Mouse (Mus musculus): ENCODE measurements at regions not wholly inside any gene's neighbourhood (a gene's known extent, or its start where the extent isn't known, plus 50 kb on each side); places are given as distances from the start of the nearest gene placed in this dataset.

DNA sequence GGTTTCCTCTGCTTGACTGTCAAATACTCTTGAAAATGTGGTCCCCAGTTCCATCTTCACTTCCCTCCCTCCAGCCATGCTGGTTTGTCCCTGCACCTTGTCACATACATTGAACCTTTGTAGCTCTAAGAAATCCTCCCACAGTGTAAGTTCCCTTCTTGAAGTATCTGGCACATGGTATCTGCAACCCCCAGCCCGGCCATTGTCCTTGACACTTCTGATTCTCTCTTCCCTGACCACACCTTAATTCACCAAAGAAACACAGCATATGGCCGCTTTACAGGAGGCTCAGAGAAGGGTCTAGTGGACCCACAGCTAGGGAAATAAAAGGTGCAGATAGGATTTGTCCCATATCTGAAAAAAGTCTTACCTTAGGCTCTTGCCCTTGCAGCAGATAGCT, 133.9 kb upstream of the Gli2 start:
- no peak for DNase-seq

DNA sequence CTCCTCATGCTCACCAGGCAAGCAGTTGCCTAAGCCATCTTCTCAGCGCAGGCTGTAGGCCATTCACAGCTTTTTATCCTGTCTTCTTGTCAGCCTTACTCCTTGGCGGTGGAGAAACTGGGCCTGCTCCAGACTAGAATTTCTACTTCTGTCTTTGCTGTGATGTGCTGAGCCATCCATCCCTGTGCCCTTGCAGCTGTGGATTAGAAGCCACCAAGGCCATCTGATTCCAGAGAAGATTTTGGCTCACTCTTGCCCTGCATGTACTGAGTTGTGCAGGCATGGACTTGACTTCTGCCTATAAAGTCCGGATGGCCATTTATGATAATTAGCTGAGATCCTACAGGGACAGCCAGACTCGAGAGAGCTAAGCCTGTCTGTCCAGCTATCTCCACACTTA, 133.4 kb upstream of the Gli2 start:
- DNase-seq: no peak

DNA sequence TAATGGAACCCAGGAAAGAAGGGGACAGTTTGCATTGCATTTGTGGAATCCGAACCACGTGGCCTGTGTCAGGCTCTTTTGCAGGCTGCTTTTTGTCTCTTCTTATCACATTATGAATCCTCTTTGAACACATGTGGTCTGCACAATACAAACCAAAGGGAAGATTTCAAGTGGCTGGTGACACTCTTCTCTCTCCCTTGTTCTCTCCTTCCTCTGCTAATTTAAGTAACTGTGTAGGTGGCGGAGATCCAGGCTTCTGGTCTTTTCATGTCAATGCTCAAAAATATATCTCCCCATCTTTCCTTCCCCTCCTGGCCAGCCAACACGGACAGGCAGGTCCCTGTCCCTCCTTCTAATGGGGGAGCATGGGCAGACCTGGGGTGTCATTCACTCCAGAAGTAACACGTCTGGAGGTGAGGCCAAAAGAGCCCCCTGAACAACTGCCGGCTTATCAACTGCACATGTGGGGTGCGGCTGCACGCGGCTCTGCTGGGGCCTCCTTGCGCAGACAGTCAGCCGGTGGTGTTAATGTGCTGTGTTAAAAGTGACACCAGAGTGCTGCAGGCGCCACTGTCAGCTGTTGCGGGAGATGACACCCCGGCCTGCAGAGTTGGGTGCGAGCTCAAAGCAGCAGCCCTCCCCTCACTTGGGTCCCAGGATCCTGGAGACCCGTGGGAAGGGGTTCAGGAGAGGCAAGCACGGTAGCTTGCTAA, 130.3 kb upstream of the Gli2 start:
- no peak for DNase-seq

DNA sequence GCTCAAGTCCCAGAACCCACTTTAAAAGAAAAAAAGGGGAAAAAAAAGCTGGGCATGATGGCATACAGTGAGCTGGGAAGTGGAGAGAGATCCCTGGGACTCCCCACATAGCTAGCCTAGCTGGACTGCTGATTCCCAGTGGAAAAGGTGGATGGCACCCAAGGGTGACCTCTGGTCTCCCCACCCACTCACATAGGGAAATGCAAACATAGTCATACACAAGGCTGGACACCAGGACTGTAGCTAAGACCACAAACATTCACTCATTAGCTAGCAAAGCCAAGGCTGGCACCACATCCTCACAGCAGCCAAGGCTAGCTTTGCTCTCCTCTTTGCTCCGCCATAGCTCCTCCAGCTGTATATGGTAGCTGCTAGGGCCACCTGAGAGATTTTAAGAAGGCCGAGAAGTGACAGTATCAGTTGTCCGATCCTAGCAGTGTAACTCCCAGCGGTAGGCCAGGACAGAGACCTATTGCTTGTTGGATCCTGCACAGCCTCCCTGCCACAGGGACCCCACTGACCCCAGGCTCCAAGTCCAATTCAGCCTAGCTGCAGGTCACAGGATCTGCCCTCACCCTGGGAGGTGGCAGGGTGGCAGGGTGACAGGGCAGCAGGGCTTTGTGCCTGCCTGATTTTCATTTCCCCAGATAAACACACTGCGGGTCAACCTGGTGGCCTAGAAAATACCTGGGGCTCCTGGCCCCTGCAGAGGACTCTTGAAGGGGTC, 119.8 kb upstream of the Gli2 start:
- no peak for DNase-seq

DNA sequence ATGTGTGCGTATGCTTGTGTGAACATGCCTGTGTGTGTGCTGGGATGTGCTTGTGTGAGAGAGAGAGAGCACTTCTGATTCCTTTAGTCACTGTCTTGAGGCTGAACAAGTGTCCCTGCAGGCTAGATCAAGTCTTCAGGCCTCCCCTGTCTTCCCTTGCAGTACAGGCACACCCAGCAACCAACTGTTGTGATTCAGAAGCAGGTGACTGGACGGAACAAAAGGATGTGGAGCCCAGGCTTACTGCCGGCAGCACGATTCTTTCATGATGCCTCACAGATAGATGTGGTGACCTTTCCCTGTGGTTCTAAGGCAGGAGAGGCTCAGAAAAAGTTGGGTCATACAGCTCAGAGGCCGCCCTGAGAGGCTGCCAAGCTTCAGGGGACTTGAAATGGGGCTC, 114.0 kb upstream of the Gli2 start:
- DNase-seq: no peak

DNA sequence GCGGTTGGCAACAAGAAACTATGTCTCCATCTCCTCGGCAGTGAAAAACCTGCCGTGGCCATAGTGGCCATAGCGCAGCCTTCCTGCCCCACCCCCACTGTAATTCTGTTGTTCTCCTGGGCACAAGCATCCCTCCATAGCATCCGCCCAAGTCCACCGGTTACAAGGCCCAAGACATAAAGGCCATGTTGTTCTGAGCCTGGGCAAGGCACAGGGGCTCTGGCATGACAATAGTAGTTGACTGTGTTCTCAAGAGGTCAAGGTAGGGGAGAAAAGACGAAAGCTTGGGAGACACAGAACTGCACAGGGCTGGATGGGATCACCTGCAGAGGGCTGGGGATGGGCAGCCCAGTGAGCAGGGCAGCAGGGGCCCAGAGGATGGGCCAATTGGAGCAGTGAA, 112.9 kb upstream of the Gli2 start:
- DNase-seq: no peak

DNA sequence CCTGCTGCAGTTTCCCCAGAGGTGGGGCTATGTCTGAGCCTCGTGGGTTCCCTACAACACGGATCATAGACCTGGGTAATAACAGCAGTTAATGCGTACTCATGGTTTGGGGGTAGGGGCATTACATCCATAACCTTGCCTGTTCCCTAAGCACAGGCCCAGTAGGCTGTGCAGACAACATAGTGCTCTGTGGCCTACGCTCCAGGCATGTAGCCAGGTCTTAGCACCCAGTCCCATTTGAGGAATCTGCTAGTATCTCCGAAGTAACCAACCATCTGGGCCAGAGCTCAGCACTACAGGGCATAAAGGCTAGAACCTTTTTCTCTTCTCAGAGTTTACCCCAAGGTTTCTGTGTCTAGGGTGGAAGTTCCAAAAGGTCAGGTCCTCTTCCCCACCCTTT, 111.4 kb upstream of the Gli2 start:
- no peak for DNase-seq

DNA sequence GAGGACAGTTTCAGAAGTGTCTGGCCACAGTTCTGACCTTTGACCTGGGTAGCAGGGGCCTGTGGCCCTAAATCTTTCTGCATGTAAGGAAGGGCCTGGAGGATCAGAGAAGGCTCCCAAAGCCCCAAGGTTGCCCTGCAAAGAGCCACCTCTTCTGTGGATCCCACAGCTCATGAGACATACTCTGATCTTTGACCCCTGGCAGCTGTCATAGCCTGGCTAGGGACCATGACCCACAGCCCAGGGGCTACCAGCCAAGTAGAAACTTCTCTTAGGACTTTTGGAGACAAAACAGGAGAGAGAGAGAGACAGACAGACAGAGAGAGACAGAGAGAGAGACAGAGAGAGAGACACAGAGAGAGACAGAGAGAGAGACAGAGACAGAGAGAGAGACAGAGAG, 110.4 kb upstream of the Gli2 start:
- DNase-seq: no peak

DNA sequence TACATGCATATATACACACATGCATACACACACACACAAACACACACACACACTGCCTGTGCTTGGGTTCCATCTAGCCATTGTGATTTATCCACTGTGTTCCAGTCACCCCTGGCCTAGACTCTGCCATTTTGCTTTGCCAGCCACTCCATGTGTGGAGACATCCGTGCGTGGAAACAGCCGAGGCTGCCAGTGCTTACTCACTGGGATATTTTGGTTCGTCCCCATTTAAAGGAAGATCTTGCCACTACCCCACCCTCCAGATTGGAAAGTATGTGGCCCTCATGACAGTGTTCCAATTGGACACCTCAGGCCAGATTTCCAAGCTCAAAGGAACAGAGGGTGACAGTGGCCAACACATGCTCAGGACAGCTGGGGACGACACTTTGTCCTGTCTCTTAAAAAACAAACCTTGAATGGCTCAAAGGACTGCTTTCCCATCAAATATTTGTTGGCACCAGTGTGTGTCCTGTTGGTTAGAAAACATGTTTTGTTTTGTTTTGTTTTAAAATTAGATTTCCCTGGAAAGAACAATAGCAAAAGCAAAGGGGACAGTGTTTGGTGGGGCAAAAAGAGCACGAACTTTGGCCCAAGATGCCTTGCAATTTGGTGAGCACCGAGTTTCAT, 109.8 kb upstream of the Gli2 start:
- DNase-seq: no peak

DNA sequence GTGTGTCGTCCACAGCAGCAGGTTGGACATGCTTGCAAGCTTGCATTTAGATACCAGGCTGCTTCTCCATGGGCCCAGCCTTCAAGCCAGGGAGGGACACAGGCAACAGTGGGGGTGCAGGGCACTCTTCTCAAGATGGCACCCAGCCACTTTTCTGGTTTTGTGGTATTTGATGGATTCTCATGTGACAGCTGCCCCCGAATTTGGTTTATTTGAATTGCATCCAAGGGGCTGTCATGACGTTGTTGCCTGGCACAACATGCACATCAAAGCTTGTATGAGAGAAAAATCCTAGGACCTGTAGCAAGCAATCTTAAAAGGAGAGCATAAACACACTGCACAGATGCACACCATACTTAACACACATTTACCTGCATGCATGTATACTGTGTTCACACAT, 108.3 kb upstream of the Gli2 start:
- DNase-seq: no peak

DNA sequence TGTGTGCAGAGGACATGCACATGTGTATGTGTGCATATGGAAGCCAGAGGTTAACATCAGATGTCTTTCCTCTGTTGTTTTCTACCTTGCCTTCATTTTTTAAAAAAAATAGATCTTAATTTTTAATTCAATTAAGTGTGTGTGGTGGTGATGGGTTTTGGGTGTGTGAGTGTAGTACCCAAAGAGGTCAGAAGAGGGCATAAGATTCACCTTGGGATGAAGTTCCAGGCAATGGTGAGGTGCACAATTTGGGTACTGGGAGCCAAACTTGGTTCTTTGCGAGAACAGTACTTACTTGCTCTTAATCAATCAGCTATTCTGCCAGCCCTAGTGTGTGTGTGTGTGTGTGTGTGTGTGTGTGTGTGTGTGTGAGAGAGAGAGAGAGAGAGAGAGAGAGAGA, 106.9 kb upstream of the Gli2 start:
- DNase-seq: no peak

DNA sequence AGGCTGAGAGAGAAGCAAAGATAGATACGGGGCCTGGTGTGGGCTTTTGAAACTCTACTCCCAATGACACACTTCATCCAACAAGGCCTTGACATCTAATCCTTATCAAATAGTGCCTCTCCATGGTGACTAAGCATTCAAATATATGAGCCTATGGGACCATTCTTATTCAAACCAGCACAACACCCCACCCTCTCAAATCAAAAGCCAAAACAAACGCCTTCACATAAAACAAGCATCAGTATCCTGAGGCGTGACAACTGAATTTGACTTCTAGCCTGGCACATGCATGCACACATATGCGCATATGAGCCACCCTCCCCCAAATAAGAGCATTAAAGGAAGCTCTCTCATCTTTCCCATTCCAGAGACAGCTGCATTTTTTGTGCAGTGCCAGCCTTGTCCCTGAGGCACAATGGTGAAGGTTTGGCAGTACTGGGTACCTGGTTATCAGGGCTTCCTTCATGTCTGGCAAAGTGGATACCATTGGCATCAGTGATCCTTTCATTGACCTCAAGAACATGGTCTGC, 103.8 kb upstream of the Gli2 start:
- DNase-seq: no peak

DNA sequence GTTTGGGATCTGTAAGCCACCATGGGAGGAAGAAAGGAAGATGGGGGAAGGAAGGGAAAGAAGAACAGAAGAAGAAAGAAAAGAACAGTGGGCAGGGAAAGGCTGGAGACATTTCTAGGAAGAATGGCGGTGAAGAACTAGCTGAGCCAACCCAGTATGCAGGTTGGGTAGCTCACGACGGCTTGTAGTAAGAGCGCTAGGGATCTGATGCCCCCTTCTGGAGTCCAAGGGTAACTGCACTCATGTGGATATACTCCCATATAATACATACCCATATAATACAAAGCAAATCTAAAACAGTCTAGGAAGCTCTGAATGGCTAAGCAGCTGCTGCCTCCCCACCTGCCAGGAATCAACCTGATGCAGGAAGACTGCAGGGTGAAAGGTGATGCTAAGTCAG, 100.2 kb upstream of the Gli2 start:
- DNase-seq: no peak

DNA sequence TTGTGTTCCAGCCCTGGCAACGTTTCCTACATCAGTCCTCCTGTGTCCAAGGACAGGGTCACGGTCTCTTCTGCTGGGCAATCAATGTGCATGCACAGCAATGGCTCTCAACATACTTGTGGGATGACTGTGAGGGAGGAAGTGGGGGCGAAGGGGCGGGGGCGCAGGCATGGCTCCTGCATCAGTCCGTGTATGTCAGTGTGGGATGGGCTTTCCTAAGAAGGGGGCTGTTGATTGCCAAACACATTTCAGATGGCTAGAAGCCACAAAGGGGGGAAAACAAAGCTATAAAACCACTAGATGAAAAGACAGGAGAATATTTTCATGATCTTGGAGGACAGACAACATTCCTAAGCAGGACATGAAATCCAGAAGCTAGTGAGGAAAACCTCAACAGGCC, 99.4 kb upstream of the Gli2 start:
- DNase-seq: no peak

DNA sequence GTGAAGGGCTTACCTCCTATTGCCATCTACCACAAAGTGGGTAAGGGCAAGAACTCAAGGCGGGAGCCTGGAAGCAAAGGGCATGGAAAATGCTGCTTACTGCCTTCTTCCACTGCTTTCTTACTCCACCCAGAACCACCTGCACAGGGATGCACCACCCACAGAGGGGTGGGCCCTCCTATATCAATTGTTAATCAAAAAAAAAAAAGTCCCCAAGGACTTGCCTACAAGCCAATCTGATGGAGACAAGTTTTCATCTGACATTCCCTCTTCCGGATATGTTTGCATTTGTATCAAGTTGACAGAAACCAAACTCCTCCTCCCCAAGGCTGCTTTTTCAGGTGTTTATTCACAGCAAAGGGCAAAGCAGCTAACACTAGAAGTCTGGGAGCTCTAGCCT, 94.1 kb upstream of the Gli2 start:
- DNase-seq: no peak

DNA sequence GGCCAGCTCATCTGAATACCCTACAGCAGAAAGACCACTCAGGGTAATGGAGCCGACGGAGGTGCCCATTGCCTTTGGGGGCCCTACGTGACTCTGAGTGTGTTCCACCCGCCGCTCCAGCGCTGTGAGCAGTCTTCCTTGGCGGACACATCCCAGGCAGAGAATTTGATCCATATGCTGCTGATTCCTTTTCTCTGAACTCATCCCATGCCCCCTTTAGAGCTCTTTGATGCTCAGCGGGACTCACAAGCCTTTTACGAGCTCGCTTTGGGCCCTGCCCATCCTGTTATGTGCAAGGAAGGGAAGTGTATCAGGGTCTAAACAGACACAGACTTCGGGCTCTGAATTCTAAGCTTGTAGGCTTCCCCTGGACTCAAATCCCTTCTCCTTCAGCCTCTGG, 90.4 kb upstream of the Gli2 start:
- DNase-seq: no peak

DNA sequence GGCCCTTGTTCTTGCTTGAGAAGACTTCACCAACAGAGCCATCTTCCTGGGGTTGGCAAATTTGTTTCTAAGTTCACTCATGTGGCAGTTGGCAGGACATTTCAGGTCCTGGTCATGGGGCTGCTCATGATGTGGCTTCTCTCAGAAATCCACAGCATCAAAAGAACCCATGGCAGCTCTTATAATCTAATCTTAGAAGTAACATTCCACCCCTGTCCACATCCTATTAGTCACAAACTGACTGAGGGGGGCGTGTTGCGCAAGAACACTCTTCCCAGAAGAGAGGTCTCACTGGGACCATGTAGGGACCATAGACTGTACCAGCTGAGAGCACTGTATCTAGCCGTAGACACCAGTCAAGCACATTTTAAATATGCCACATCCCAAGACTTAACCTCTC, 75.6 kb upstream of the Gli2 start:
- DNase-seq: no peak

DNA sequence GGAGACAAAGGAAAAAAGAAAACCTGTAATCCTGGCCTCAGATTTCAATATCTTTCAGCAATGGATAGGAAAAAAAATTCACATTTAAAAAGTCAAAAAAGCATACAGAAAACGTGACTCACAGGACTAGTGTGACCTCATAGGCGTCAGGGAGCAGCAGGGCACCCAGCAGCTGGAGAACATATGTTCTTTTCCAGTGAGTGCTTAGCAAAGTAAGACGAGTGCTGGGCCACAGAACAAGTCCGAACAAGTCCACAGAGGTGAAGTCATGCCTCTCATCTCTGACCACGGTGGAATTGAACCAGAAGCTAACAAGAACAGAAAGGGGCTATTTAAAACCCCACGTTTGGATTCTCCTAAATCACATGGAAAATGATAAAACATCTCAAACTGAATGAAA, 72.1 kb upstream of the Gli2 start:
- no peak for DNase-seq

DNA sequence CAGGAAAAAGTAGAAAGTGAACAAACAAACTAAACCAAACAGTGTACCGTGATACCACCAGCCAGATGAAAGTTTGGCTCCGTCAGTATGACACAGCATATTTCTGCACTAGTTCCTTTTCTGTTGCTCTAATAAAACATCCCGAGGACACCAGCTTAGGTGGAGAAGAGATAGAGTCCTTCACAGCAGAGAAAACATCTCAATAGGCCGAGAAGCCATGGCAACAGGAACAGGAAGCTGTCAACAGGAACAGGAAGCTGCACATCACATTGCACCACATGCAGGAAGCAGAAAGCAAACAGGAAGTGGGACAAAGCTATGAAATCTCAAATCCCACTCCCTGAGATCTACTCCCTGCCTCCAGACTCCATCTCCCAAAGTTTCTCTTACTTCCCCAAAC, 71.4 kb upstream of the Gli2 start:
- no peak for DNase-seq

DNA sequence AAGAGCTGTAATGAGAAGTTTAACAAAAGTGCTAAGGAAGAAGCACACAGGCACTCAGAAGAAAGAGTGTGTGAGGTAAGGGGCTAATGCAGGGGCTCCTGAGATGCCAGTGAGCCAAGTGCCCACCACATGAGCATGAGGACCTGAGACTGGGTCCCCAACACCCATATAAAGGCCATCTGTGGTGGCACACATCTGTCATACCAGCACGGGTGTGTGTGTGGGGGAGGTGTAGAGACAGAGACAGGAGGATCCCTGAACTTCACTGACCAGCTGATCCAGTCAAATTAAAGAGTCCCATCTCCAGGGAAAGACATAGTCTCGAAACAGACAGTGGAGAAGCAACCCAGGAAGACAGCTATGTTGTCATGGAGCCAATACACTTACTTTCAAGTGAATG, 70.6 kb upstream of the Gli2 start:
- DNase-seq: no peak

DNA sequence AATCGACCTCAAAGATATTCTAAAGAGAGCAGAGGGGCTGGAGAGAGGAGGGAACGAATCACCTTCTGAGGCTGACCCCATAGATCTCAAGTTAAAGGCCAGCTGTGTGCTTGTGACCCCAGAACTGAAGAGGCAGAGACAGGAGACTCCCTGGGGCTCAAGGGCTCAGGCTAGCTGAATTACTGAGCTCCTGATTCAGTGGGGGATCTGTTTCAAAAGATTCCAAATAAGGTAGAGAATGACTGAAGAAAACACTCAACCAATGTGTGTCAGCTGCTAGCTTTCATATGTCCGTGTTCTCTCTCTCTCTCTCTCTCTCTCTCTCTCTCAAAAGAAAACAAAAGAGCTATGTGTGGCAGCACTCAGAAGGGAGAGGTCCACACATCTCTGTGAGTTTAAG, 70.0 kb upstream of the Gli2 start:
- DNase-seq: no peak

DNA sequence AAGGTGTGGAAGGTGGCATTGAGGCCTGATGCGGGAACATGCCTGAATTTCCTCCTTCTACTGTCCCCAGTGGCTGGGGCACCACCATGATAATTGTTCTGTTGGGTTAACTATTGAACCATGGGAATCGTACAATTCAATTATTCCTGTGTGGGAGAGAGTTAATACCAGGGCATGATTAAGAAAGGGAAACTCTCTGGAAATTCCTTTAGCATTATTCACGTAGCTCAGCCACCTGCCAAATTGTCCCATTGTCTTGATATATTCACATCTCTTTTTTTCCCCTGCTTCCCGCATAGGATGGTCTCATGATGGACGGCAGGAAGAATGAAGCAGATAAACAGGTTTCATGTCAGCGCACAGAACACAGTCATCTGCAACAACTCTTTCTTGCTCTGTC, 69.6 kb upstream of the Gli2 start:
- DNase-seq: no peak

DNA sequence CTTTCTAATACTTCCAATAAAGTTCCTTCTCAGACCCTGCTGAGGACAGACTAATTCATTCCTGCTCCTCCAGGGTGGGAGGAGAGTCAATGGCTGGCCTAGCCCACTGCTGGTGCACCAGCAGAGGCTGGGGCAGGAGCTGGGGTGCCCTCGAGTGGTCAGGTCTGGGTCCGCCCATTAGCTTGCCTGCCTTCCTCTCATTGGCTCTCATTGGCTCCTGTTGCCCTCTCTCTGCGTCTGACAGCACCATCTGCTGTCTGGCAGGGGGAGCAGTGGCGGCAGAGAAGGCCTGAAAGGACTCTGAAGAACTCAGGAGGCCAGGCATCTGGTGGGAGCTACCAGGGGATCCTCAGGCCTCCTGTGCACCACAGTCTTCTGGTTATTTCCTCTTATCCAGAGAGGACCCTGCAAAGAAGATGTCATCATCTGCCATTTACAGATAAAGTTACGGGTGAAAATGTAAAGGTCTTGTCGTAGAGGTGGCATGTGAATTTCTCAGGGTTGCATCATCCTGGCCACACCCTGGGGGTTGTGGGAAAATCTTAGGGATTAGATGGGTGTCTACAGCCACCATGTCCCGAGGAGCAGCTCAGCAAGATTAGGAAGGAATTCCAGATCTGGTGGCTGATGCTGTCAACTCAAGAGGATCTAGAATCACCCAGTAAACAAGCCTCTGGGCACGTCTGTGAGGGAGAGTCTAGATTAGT, 66.6 kb upstream of the Gli2 start:
- peak; percentile 7 for DNase-seq
